Mouse (Mus musculus) heart, postnatal 10 days (tissue): ENCODE results near the gene Acad8. TPM values are rescaled to one million over a fixed set of nuclear protein-coding genes. Genes with fewer than 3 reads are reported as not detected.
A peak's percentile ranks its signal among the peaks of the same experiment; 100 is the strongest.

ENCODE experiments used
- DNase-seq, 2 experiments: peaks; one replicate each; pipeline ENCODE4 v3.0.0; 2021
- intact Hi-C: fragments of 180-260 bp; cut with DNase I; formaldehyde crosslinking; loops from one replicate; pipeline ENCODE4 v1.15.1; 2025
- total RNA-seq, 2 experiments: library from RNA; stranded (reverse); gene quantifications; 2 replicates each; pipeline ENCODE4 v1.2.3; 2021

Acad8 gene
- total RNA-seq, result 10 to 100 TPM; 52.3 to 54.0 TPM

DNA sequence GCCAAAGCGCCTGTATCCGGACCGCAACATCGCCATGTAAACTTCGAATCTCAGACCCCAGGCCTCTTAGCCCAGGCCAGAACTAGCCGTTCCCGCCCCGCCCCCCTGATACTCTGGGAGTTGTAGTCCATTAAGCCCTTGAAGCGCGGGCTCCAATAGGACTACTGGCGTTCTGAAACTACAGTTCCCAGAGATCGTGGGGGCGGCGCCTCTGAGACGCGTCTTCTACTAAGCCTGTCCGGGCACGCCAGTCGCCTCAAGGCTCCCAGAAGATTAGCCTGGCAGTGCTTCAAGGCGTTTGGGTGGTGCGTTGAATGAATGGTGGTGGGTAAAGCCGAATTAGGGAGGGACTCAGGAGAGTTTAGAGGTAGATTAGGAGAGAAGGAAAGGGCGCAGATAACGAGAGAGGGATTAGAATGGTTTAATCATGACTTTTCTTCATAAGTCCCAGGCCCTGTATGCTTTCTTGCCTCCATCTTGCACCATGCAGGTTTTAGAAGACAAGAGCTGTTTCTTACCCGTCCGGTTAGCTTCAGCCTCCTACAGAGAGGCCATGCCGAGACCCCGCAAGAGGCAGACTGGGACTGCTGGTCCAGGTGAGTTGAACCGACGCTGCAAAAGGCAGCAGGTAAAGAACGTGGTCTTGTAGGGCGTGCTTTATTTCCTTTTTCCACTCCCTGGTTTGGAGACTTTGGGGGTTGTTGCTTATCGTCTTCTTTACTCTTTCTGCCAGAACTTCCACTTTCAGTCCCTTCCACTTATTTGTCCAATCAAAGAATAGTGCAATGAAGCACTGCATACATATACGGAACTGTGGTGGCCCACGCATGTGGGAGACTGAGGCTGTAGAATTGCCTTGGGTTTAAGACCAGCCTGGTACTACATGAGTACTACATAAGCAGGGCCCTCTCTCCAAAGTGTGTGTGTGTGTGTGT is at the start of gene Acad8, which contains the start of gene Thyn1:
Gene Acad8, minus strand, starts transcription at position 106 of the 935 bp plus-strand sequence.
Gene Thyn1, plus strand, starts transcription at position 250 of the 935 bp plus-strand sequence.
- intact Hi-C loops, result no loop called here
- peak; percentile 97 for DNase-seq

- intact Hi-C loops, result no loop called here
- DNase-seq, result no peak
Measured at GRCm38 (mm10) chr9:27043892-27044291, 44.5 kb upstream of the Acad8 start.

DNA sequence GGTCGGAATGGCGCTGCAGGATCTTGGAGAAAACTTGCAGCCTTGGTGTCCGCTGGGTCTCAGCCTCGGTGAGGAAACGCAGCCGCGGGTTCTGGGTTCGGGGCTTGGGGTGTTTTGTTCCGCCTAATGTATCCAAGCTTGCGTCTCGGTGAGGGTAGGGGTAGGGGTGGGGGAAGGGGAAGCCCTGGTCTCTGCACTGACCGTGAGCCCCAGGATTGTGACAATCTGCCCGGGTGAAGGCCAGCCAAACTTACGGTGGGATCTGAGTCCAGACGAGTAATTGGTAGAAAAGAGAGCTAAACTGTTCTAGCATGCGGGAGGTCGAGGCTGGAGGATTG is 31.4 kb upstream of the Acad8 start:
- DNase-seq, result no peak
- intact Hi-C loops, result no loop called here

GRCm38 (mm10) chr9:27029828-27030762 is 30.7 kb upstream of the Acad8 start, which contains the start of the genes Vps26b and Ncapd3:
Gene Vps26b, minus strand, starts transcription at chr9:27030065.
Gene Ncapd3, plus strand, starts transcription at chr9:27030175.
- DNase-seq, result peak; percentile 97 to 98
- intact Hi-C loops, result no loop called here

DNA sequence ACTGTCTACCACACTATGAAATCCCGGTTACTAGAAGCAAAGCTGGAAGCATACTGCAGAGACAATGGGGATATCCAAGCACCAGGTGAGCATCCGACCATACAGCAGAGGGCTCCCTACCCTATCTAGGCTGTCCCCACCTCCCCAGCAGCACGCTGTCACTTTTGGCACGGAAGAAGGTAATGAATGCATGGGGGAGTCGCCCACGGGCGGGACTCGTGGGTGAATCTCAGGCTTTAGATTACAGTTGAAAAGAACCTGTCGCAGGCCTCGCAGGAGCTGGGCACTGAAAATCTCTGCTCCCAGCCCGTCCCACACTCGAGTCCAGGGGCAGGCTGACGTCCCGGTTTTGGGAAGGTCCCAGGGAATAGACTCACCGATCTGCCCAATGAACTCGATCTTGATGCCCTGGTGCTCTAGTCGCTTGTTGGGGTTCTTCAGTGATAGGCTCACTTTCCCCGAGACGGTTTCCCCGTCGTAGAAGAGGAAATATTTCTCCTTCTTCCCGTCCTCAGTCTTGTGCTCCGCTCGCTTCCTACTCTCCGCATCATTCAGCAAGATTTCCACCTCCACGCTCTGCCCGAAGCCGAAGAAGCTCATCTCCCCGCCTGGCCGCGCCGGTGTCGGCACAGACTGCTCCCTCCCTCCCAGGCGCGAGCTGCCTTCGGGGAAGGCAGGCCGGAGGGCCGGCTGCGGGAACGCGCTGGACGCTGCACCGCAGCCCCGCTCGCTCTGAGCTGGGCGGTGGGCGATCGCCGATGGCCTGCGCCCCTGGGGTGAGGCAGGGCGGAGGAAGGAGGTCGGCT is 29.9 kb upstream of the Acad8 start:
- DNase-seq, result peak; percentile 41 to 52
- intact Hi-C loops, result no loop called here

DNA sequence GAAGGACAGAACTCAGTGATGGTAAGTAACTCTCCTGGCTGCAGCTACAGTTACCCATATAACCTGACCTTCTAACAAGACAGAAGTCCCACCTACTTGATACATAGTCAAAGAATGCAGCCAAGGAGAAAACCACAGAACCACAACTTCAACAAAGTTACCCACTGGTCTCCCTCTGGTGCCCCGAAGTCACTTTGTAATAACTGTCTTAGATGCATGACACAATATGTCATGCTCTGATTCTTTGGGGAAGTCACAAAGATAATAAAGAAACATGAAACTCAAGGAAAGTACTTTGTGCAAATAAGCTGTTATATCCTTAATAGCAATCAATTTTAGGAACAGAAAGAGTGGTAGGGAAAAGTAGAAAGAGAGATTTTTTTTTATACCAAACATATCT is 27.3 kb upstream of the Acad8 start:
- DNase-seq, result no peak
- intact Hi-C loops, result no loop called here

- intact Hi-C loops, result no loop called here
- no peak for DNase-seq
Measured at GRCm38 (mm10) chr9:27023681-27024080, 24.3 kb upstream of the Acad8 start.

DNA sequence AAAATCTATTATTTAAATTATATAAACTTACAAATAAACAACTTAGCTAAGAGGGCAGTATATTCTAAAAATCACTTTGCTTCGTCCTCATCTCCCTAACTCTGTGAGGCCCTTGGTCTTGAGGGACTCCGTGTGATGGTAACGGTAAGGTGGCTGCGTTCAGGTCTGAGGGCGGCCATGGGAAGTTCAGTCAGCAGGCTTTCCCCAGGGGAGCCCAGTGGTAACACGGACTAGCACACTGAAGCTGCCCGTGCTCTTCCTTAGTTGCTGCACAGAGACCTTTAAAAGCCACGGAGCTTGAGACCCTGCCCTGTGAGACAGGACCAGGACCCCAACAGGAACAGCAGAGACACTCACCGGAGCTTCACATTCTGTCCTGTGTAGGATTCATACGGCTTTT is 19.6 kb upstream of the Acad8 start:
- no peak for DNase-seq
- intact Hi-C loops, result no loop called here

DNA sequence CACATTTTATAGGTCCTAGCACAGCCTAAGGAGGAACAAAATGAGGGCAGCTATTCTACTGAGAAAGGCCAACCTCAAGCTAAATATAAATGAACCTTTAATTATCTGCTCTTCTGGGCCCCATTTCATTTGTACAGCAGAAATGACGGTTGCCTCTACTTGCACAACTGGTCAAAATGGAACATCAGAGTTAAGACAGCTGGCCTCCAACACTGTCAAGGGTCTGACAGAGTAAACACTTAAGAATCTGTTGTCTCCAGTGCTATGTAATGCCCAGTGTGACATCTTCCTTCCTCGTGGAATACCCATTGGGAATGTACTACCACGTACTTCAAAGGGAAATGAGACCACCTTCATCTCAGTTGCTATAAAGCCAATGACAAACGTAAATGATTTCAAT is 12.2 kb upstream of the Acad8 start:
- DNase-seq, result no peak
- intact Hi-C loops, result no loop called here

- intact Hi-C loops, result no loop called here
- no peak for DNase-seq
Measured at GRCm38 (mm10) chr9:27009231-27009630, 9.9 kb upstream of the Acad8 start.

GRCm38 (mm10) chr9:27006866-27007265 is 7.5 kb upstream of the Acad8 start:
- intact Hi-C loops, result no loop called here
- no peak for DNase-seq

GRCm38 (mm10) chr9:27005933-27006332 is 6.6 kb upstream of the Acad8 start:
- intact Hi-C loops, result no loop called here
- DNase-seq, result no peak

GRCm38 (mm10) chr9:27005231-27005630 is 5.9 kb upstream of the Acad8 start:
- intact Hi-C loops, result no loop called here
- no peak for DNase-seq

- intact Hi-C loops, result no loop called here
- no peak for DNase-seq
Measured at GRCm38 (mm10) chr9:26998669-26999460, 501 bp downstream of the Acad8 start.

DNA sequence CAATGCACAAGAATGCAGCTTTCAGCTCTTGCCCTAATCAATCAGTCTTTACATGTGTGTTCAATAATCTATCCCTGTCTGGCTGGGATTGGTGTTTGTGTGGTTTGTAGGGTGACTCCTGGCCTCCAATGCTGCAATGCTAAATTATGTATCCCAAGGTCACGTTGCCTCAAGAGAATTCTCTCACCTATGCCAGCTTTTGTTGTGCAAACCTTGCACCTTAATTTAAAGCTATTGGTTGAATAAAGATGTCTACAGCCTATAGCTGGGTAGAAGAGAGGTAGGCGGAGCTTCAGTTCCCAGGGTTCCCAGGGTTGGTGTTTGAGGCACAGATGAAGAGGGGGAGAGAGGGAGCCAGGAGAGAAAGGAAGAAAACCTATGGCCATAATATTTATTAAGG is 1.9 kb downstream of the Acad8 start:
- intact Hi-C loops, result no loop called here
- DNase-seq, result no peak

- no peak for DNase-seq
- intact Hi-C loops, result no loop called here
Measured at GRCm38 (mm10) chr9:26997062-26997461, 2.3 kb downstream of the Acad8 start.

GRCm38 (mm10) chr9:26993900-26994299 is 5.5 kb downstream of the Acad8 start:
- intact Hi-C loops, result no loop called here
- no peak for DNase-seq

DNA sequence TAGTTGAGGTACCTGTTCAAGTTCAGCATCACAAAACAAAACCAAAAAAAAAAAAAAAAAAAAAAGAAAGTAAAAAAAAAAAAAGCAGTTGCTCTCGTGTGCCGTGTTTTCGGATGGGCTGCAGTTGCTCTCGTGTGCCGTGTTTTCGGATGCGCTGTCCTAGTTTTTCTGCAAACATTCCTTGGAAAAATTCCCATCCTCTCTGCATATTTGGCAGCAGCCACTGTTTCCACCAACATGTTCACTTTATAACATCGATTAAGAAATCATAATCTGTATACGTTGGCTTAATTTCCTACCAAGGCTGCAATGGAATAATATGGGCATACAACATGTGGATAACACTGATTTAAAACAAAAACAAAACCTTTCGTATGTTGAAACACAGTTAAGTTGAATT is 6.2 kb downstream of the Acad8 start:
- intact Hi-C loops, result no loop called here
- no peak for DNase-seq

- intact Hi-C loops, result no loop called here
- no peak for DNase-seq
Measured at GRCm38 (mm10) chr9:26990181-26990580, 9.2 kb downstream of the Acad8 start.
